Mouse (Mus musculus): ENCODE data around the gene Pcnt.

DNA sequence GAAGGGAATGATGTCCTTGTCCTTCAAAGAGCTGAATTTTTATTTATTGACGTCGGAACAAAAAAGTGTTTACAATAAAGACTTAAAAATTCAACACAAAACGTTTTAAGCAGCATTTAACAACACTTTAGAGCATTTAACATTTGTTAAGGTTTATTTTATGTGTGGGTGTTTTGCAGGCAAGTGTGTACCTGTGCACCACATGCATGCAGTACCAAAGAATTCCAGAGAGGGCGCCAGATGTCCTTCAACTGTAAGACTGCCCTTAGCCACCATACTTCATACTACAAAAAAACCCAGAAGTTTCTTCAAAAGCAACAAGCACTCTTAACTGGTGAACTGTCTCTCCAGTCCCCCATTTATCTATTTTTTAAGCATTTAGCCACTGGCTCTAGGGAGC, 96.0 kb downstream of the Pcnt start:
- TF ChIP-seq CTCF (IDR thresholded peaks at IDR 0.05; ENCODE audit: borderline replicate concordance, insufficient read depth, low read depth, low read length): peak; percentile 27; the same call in 1 of the 2 replicates
- no peak for TF ChIP-seq POLR2A (IDR thresholded peaks at IDR 0.05; ENCODE audit: borderline replicate concordance, insufficient read depth, low read length)
